Mouse (Mus musculus) kidney, adult 2 months (tissue): Measurements from ENCODE around the gene Sephs1. TPM values are rescaled to one million over a fixed set of nuclear protein-coding genes. Genes with fewer than 3 reads are reported as not detected.

Experiments used
- DNase-seq: peaks from one replicate; pipeline ENCODE4 v3.0.0; 2021
- H3K27ac ChIP-seq: fragments of 200-500 bp; 2 replicates; pipeline ENCODE4 v1.5.1; 2012; ENCODE audit warnings: low read depth, low read length, control low read depth, inconsistent platforms; ENCODE audit not compliant: insufficient read depth
- H3K27me3 ChIP-seq: fragments of 200-500 bp; replicated peaks from 2 replicates; pipeline ENCODE4 v1.6.1; 2012; ENCODE audit warnings: mild to moderate bottlenecking, moderate library complexity, low read length, inconsistent platforms; ENCODE audit not compliant: control insufficient read depth, insufficient read depth
- H3K36me3 ChIP-seq: fragments of 200-500 bp; 2 replicates; pipeline ENCODE4 v1.6.1; 2012; ENCODE audit warnings: mild to moderate bottlenecking, moderate library complexity, low read length, inconsistent platforms; ENCODE audit not compliant: control insufficient read depth, insufficient read depth
- H3K4me1 ChIP-seq: fragments of 200-500 bp; 2 replicates; pipeline ENCODE4 v1.6.1; 2011; ENCODE audit warnings: low read length; ENCODE audit not compliant: control insufficient read depth, insufficient read depth
- H3K4me3 ChIP-seq: fragments of 200-500 bp; 2 replicates; pipeline ENCODE4 v1.5.1; 2011; ENCODE audit warnings: mild to moderate bottlenecking, low read depth, low read length, control low read depth; ENCODE audit not compliant: insufficient read depth
- CTCF ChIP-seq: fragments of 200-500 bp; conservative IDR thresholded peaks from 2 replicates; pipeline ENCODE4 v1.5.1; 2011; ENCODE audit warnings: low read depth, mild to moderate bottlenecking, control low read depth, low read length, moderate library complexity, mixed read lengths; ENCODE audit not compliant: insufficient read depth, insufficient read length
- POLR2A ChIP-seq: fragments of 200-500 bp; IDR thresholded peaks from one replicate; pipeline ENCODE4 v1.6.1; 2011; ENCODE audit warnings: low read depth, low read length, control low read depth
- WGBS: fragments of 180-500 bp; shearing (Covaris S2); methylation state at CpG from one replicate; pipeline ENCODE4 v1.1.7; 2018; 5-methylcytosine and 5-hydroxymethylcytosine counted together
- polyA plus RNA-seq: library from polyadenylated mRNA; depleted of rRNA; stranded (reverse); fragments of >200 nt; gene quantifications from 2 replicates; pipeline ENCODE4 v1.2.3, GENCODE M21; 2012

Gene Sephs1
- polyA plus RNA-seq, 1 experiment = 23.9 TPM

DNA sequence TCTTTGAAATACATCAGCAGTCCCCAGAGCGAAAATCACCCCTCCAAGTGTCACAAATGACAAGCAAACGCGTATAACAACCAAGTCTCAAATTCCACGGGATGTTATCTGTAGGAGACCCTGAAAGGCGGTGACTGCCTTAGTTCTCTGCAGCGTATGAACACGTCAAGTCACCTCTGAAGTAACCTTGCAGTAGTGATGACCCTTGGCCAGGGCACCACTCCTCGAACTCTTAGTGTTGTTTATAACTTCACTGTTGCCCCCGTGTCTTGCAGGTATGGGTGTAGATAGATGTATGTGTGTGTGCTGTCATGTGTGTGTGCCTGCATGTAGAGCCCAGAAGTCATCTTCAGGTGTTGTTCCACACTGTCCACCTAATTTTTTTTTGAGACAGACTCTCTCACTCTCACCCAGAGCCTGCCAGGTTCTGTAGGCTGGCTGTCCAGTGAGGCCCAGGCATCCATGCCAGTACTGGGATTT lies 16.5 kb upstream of the Sephs1 start:
- no peak for TF ChIP-seq CTCF
- no peak for TF ChIP-seq POLR2A
- H3K27me3 ChIP-seq = no peaks in the 10 kb centered on the region
- no peak for DNase-seq
- H3K36me3 ChIP-seq = no peaks in the 10 kb centered on the region
- no peak overlapping the region for H3K27ac ChIP-seq
- WGBS = 43% methylated on average over 9 of the region's 9 CpGs
- no peaks in the 10 kb centered on the region; the same call in 1 of the 2 replicates for H3K4me1 ChIP-seq
- no peak overlapping the region for H3K4me3 ChIP-seq

DNA sequence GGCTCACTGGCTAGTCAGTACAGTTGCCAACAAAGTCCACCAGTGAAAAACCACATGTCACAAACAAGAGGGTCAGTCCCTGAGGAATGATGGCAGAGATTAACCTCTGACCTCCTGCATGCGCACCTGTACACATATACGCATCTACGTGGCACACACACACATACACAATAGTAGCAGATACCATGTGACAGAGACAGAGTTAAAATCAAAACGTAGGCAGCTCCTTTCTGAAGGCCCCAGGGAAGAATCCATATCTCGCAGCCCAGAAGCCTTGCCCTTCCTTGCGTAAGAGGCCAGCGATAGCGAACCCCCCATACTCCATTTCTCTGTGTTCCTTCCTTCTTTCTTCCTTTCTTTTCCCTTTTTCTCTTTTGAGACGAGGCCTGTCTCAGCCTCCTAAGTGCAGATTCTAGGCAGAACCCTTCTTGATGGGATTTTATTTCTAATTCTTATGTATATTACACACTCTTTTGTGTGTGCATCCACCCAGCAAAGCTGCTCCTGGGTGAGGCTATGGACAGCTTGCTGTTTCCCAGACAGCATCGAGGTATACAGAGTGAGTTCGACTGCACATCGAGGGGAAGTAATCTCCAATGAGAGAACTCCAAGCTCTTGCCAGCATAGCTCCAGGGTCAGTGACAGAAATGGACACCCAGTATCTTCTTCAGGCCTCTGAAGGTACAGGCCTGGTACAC lies 13.2 kb upstream of the Sephs1 start:
- H3K27ac ChIP-seq = no peak overlapping the region
- H3K4me3 ChIP-seq = no peak overlapping the region
- DNase-seq = no peak
- no peaks in the 10 kb centered on the region for H3K27me3 ChIP-seq
- H3K4me1 ChIP-seq = no peaks in the 10 kb centered on the region; the same call in 1 of the 2 replicates
- TF ChIP-seq CTCF (no peak), POLR2A (no peak)
- no peaks in the 10 kb centered on the region for H3K36me3 ChIP-seq
- 86% methylated on average over 12 of the region's 12 CpGs for WGBS

DNA sequence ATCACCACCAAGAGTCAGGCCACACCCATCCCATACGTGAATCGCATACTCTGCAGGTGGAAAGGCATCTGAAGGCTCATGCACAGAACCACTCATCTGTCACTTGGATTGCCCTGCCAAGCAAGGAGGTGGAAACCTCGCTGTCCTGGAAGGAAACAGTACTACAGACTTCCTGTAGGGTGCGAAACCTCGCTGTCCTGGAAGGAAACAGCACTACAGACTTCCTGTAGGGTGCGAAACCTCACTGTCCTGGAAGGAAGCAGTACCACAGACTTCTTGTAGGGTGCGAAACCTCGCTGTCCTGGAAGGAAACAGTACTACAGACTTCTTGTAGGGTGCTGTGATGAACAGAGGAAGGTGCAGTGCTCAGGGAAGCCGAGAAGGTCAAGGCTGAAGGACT lies 8.6 kb upstream of the Sephs1 start:
- no peak for DNase-seq
- 65% methylated on average over 9 of the region's 9 CpGs for WGBS
- TF ChIP-seq CTCF (no peak), POLR2A (no peak)

DNA sequence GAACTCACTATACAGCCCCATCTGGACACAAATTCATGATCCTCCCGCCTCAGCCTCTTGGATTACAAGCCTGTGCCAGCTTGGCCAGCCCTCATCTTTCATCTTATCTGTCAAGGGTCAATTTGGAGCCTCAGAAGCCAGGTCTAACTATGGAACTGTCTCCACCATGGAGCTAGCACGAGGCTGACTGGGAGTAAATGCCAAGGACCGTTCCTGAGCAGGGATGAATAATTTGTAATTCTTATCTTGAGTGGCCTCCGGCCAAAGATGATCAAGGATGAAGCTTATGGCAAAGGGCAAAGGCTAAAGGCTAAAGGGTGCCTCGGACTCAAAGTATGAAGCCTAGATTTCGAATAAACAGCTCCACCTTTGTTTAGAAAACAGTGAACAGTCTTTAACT lies 8.0 kb upstream of the Sephs1 start:
- Histone ChIP-seq H3K27me3 (no peaks in the 10 kb centered on the region), H3K27ac (no peak overlapping the region), H3K36me3 (no peaks in the 10 kb centered on the region), H3K4me3 (no peak overlapping the region), H3K4me1 (no peaks in the 10 kb centered on the region)
- TF ChIP-seq CTCF (no peak), POLR2A (no peak)
- WGBS = 61% methylated on average over 6 of the region's 6 CpGs
- no peak for DNase-seq

More for the DNA sequence above, 8.6 kb upstream of the Sephs1 start:
- Histone ChIP-seq H3K4me1 (no peaks in the 10 kb centered on the region), H3K27me3 (no peaks in the 10 kb centered on the region), H3K27ac (no peak overlapping the region), H3K4me3 (no peak overlapping the region), H3K36me3 (no peaks in the 10 kb centered on the region)

DNA sequence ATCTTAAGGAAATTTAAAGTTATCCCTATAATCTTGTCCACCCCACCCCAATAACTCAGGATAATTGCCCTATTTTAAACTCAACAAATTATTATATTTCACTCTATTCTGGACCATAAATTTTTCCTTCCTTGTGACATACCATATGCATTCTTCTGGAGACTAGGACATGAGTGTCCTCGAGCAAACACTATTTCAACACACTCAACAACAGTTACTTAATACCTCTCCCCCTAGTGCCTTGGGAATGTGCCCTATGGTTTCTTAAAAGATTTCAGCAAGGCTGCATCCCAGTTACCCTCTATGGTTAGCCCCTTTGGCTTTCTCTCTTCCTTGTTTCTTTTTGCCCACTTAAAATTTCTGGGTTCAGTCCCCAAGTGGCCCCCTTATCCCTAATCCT lies 6.3 kb upstream of the Sephs1 start:
- TF ChIP-seq CTCF (no peak), POLR2A (no peak)
- H3K27me3 ChIP-seq = no peaks in the 10 kb centered on the region

DNA sequence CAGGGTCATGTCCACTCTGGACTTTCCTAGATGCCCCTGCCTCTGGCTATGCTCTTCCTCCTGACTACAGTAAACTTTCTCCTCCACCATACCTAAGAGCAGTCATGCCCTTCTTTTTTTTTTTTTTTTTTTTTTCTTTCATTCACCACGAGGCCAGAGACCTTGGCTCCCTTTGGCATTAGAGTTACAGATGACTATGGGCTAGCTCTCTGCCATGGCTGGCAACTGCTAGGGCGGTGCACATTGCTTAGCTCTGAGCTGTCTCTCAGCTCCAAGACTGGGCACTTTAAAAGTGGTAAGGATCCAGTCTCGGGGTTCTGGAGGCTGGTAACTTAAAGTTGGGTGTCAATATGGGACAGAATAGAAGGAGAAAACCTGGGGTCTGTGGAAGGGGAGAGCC lies 5.2 kb upstream of the Sephs1 start:
- WGBS = 64% methylated on average over 3 of the region's 3 CpGs
- DNase-seq = no peak
- H3K36me3 ChIP-seq = no peaks in the 10 kb centered on the region
- no peaks in the 10 kb centered on the region; the same call in 1 of the 2 replicates for H3K4me1 ChIP-seq
- no peaks in the 10 kb centered on the region for H3K27me3 ChIP-seq
- TF ChIP-seq CTCF (no peak), POLR2A (no peak)
- H3K27ac ChIP-seq = no peak overlapping the region
- H3K4me3 ChIP-seq = no peak overlapping the region

More for the DNA sequence above, 6.3 kb upstream of the Sephs1 start:
- Histone ChIP-seq H3K4me3 (no peak overlapping the region), H3K4me1 (no peaks in the 10 kb centered on the region), H3K27ac (no peak overlapping the region), H3K36me3 (no peaks in the 10 kb centered on the region)
- no peak for DNase-seq
- WGBS = 71% methylated on average over 1 of the region's 1 CpGs

DNA sequence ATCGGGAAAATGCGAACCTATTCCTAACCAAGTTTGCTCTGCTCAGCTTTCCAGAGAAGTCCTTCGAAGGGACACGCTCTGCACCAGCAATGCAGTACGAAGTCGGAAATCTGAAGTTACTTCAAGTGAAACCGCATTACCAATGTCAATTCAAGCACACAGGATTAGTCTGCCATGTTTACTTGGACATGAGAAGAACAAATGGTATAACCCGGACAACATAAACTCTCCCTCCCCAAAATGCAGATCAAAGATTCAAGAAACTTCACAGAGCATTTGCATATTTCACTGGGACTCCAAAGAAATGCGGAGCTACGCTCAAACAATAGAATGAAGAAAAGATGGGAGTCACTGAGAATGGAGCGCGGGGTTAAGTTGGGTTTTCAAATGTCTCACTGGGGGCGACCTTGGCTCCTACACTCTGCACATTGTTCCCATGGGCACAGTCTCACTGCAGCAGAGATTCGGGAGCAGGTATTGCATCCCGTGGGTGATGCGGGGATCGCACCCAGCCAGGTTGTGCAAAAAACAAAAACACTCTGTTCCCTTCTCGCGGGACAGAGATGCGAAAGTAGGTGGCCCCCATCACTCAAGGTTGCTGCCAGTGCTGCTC lies 521 bp upstream of the Sephs1 start:
- H3K4me1 ChIP-seq = peaks cover 9% of the 10 kb centered on the region; the same call in 1 of the 2 replicates
- no peak for TF ChIP-seq POLR2A
- TF ChIP-seq CTCF = no peak
- peak; percentile 31 for DNase-seq
- no peaks in the 10 kb centered on the region for H3K27me3 ChIP-seq
- no peak overlapping the region for H3K27ac ChIP-seq
- H3K4me3 ChIP-seq = peak overlapping the region; percentile 100
- 4% methylated on average over 20 of the region's 20 CpGs for WGBS
- no peaks in the 10 kb centered on the region for H3K36me3 ChIP-seq
